Mouse (Mus musculus) frontal cortex, adult (tissue): Measurements from ENCODE around the gene Gm49403.
"Not testable (repeated sequence)": the region's sequence is repeated elsewhere in the genome, so short reads cannot be mapped to it uniquely, and the experiment has no call there.

Source experiments
- ATAC-seq: cut with Nextera tagmentation; 2 replicates; pipeline ENCODE4 v1.9.2; 2017; ENCODE audit warnings: mild to moderate bottlenecking, moderate library complexity, mixed read lengths; ENCODE audit not compliant: low TSS enrichment

Gene Gm49403

GRCm38 (mm10) chr19:8871267-8872186 lies 12.2 kb upstream of the Gm49403 start, which contains the start of gene Ubxn1:
Gene Ubxn1, plus strand, starts transcription at chr19:8871496.
- peak; percentile 91 for ATAC-seq

DNA sequence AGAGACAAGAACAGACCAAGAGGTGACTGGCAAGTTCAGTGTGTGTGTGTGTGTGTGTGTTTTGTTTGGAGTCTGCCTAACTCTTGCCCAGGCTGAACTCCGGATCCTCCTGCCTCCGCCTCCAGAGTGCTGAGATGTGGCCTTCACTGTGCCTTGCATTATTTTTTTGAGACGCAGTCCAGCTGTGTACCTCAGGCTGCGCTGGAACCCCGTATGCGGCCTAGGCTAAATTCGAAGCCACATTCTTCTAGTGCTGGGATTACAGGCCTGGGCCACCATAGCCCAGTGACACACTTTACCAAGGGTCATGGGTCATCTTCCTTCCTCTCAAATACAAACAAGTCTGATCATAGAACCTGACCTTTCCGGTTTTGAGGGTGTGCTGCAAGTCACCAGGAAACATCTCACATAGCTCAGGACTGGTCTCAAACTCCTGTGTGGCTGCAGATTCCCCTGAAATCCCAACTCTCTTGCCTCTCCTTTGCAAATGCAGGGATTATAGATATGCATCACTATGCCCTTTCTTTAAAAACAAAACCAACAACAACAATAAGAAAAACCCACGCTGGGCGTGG lies 11.4 kb upstream of the Gm49403 start:
- ATAC-seq, result no peak

GRCm38 (mm10) chr19:8875031-8875430 lies 8.7 kb upstream of the Gm49403 start:
- no peak for ATAC-seq

GRCm38 (mm10) chr19:8880311-8881033 lies 3.3 kb upstream of the Gm49403 start, which contains the start of gene Uqcc3:
Gene Uqcc3, minus strand, starts transcription at chr19:8880923.
- peak; percentile 95 for ATAC-seq

GRCm38 (mm10) chr19:8881034-8881392 lies 2.7 kb upstream of the Gm49403 start:
- no peak for ATAC-seq

- no peak for ATAC-seq
Measured at GRCm38 (mm10) chr19:8886916-8887584, 3.3 kb downstream of the Gm49403 start.

- ATAC-seq, result no peak
Measured at GRCm38 (mm10) chr19:8887585-8888463, 4.1 kb downstream of the Gm49403 start.

DNA sequence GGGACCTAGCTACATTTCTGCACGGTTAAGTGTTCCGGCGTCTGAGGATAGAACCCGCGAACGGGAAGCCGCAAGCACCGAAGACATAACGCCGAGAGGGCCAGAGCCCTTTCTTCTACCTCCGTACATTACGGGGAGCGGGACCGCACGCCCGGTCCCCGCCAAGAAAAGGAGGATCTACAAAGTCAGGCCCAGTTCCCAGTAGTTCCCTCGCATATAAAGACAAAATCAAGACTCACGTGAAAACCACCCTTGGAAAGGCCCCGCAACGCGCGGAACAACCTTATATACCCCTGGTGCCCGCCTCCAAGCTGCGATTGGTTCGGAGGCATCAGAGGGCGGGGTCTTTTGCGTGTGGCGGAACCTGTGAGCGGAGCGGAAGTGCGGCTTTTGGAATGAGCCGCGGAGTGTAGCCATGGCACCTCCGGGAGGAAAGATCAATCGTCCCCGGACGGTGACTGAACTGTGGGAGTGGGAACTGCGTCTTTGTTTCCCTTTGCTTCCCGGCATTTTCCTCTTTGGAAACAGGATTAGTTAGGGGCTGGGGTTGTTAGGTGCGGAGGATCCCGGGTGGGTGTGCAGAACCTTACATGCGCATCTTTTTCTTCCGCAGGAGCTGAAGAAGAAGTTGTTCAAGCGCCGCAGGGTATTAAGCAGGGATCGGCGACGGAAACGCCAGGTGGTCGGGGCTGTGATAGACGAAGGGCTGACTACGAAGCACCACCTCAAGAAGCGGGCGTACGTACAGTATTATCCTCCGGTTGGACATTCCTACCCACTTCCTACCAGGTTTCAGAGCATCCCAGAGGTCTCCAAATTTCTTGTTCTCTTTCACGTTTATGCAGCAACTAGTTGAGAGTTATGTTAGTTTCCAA lies 5.0 kb downstream of the Gm49403 start, which contains the start of the genes 1810009A15Rik and Gm49416:
1810009A15Rik (plus strand) TSS at position 343 of the 875 bp plus-strand sequence.
Gm49416 (plus strand) TSS at position 416 of the 875 bp plus-strand sequence.
- peak; percentile 92 for ATAC-seq

- ATAC-seq, result peak; percentile 58
Measured at GRCm38 (mm10) chr19:8892829-8893766, 9.4 kb downstream of the Gm49403 start, which contains the start of gene Ints5. Gene Ints5, plus strand, starts transcription at chr19:8893005.

- no peak for ATAC-seq
Measured at GRCm38 (mm10) chr19:8895397-8895960, 11.7 kb downstream of the Gm49403 start.

GRCm38 (mm10) chr19:8896231-8896630 lies 12.5 kb downstream of the Gm49403 start:
- ATAC-seq, result not testable (repeated sequence)

GRCm38 (mm10) chr19:8897211-8897864 lies 13.6 kb downstream of the Gm49403 start:
- not testable (repeated sequence) for ATAC-seq

- peak; percentile 98 for ATAC-seq
Measured at GRCm38 (mm10) chr19:8897865-8898495, 14.2 kb downstream of the Gm49403 start, which contains the start of gene Ganab. Gene Ganab, plus strand, starts transcription at chr19:8898071.

DNA sequence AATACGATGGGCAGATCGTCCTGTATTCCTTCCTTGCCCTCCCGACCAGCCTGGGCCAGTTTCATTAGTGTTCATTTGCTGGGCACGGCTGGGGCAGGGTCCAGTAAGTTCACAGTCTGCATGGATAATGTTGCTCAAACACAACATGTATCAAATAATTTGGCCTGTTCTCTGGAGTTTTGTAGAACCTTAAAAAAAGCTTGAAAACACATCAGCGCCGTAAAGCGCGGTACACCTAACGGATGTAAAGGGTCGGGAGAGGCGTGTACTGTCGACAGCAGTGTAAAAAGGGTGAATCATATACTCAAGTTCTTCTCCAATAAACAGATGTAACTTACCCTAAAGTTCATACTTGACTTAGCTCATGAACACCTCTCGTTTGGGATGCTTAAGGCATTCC lies 14.8 kb downstream of the Gm49403 start:
- ATAC-seq, result no peak

GRCm38 (mm10) chr19:8899079-8899478 lies 15.3 kb downstream of the Gm49403 start:
- no peak for ATAC-seq

GRCm38 (mm10) chr19:8903412-8903811 lies 19.7 kb downstream of the Gm49403 start:
- no peak for ATAC-seq

GRCm38 (mm10) chr19:8908531-8908930 lies 24.8 kb downstream of the Gm49403 start:
- no peak for ATAC-seq
